Mouse (Mus musculus) forebrain, embryonic 14.5 days (tissue): ENCODE measurements around the gene Asah2. TPM values are rescaled to one million over a fixed set of nuclear protein-coding genes. Genes with fewer than 3 reads are reported as not detected.

Experiments
- ATAC-seq: fragments of 200-750 bp; cut with Nextera tagmentation; 2 replicates; pipeline ENCODE4 v1.8.0; 2017; ENCODE audit warnings: mild to moderate bottlenecking, moderate library complexity
- DNase-seq: peaks from one replicate; pipeline ENCODE4 v3.0.0-alpha.2; 2015; ENCODE audit warnings: low spot score
- H3K27ac ChIP-seq: fragments of 300-500 bp; sonication (generic); 2 replicates; pipeline ENCODE4 v1.5.1; 2014; ENCODE audit warnings: low read depth, mild to moderate bottlenecking, control low read depth, low read length, moderate library complexity
- H3K27me3 ChIP-seq: fragments of 300-500 bp; sonication (generic); replicated peaks from 2 replicates; pipeline ENCODE4 v1.6.1; 2014; ENCODE audit warnings: low read length, control low read depth, mixed read lengths; ENCODE audit not compliant: control insufficient read depth, insufficient read depth
- H3K36me3 ChIP-seq: fragments of 300-500 bp; sonication (generic); 2 replicates; pipeline ENCODE4 v1.6.1; 2014; ENCODE audit warnings: low read length, control low read depth; ENCODE audit not compliant: control insufficient read depth, insufficient read depth
- H3K4me1 ChIP-seq: fragments of 300-500 bp; sonication (generic); 2 replicates; pipeline ENCODE4 v1.6.1; 2014; ENCODE audit warnings: antibody characterized with exemption, low read length, control low read depth; ENCODE audit not compliant: control insufficient read depth, insufficient read depth
- H3K4me2 ChIP-seq: fragments of 300-500 bp; sonication (generic); 2 replicates; pipeline ENCODE4 v1.6.1; 2014; ENCODE audit warnings: mild to moderate bottlenecking, control low read depth, low read length
- H3K4me3 ChIP-seq: fragments of 300-500 bp; sonication (generic); 2 replicates; pipeline ENCODE4 v1.5.1; 2014; ENCODE audit warnings: low read depth, low read length, control low read depth
- H3K9ac ChIP-seq: fragments of 300-500 bp; sonication (generic); 2 replicates; pipeline ENCODE4 v1.6.1; 2014; ENCODE audit warnings: mild to moderate bottlenecking, low read length, control low read depth, moderate library complexity
- H3K9me3 ChIP-seq: fragments of 300-500 bp; sonication (generic); replicated peaks from 2 replicates; pipeline ENCODE4 v1.6.1; 2016; ENCODE audit warnings: low read length, control low read depth, mixed read lengths; ENCODE audit not compliant: control insufficient read depth
- WGBS: fragments of 180-500 bp; shearing (Covaris S2); extraction: QIAGEN DNeasy Blood & Tissue Kit; methylation state at CpG from one replicate; pipeline ENCODE4 v1.1.7; 2014; 5-methylcytosine and 5-hydroxymethylcytosine counted together
- polyA plus RNA-seq: library from polyadenylated mRNA; unstranded; fragments of >200 nt; fragmentation: Nextera tagmentation; extraction: Ambion mirVana; gene quantifications from 2 replicates; pipeline ENCODE4 v1.2.1, GENCODE M21; 2014

Gene Asah2
- polyA plus RNA-seq, 1 experiment from 2014 or later = 0.48 TPM

DNA sequence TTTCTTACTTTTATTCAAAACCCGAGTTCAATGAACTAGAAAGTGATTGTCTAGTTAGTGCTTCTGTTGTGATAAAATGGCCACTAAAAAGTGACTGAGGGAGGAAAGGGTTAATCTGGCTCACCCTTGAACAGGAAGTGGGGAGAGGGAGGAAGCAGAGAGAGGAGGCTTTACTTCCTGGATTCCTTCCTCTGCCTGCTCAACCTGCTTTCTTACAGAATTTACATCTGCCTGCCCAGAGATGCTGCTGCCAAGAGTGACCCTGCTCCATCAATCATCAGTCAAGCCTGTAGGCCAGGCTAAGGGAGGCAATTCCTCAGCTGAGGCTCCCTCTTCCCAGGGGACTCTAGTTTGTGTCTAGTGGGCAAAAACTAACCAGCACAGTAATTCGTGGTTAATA is 132.1 kb downstream of the Asah2 start:
- Histone ChIP-seq H3K9ac (no peak overlapping the region), H3K9me3 (no peaks in the 10 kb centered on the region), H3K27ac (no peak overlapping the region), H3K4me3 (no peak overlapping the region), H3K4me1 (no peaks in the 10 kb centered on the region), H3K4me2 (no peak overlapping the region), H3K36me3 (no peaks in the 10 kb centered on the region), H3K27me3 (no peaks in the 10 kb centered on the region)
- WGBS = 72% methylated on average over 2 of the region's 2 CpGs
- no peak for ATAC-seq
- no peak for DNase-seq

DNA sequence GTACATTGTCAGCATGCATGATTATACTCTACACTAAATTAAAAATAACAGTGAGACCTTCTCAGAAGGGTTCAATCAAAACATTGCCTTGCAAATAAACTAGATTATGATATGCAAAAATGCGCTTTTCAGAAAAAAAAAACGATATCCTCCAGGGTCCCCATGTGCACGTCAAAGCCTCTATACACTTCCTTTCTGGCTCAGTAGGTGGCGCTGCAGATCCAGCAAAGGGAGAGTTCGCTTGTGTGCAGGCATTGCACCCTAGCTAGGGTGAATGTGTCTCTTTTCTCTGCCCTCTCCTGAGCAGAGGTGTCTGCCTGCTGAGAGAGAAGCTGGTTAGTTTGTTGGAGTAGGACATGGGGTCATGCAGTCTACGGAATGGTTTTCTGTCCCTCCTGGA is 136.0 kb downstream of the Asah2 start:
- H3K9me3 ChIP-seq = no peaks in the 10 kb centered on the region
- no peak overlapping the region for H3K4me3 ChIP-seq
- H3K36me3 ChIP-seq = no peaks in the 10 kb centered on the region
- no peaks in the 10 kb centered on the region for H3K27me3 ChIP-seq
- H3K4me1 ChIP-seq = no peaks in the 10 kb centered on the region
- no peak overlapping the region for H3K27ac ChIP-seq
- H3K4me2 ChIP-seq = no peak overlapping the region
- no peak overlapping the region for H3K9ac ChIP-seq
- DNase-seq (peak; percentile 88), ATAC-seq (peak; percentile 97)
- 12% methylated on average over 6 of the region's 6 CpGs for WGBS

DNA sequence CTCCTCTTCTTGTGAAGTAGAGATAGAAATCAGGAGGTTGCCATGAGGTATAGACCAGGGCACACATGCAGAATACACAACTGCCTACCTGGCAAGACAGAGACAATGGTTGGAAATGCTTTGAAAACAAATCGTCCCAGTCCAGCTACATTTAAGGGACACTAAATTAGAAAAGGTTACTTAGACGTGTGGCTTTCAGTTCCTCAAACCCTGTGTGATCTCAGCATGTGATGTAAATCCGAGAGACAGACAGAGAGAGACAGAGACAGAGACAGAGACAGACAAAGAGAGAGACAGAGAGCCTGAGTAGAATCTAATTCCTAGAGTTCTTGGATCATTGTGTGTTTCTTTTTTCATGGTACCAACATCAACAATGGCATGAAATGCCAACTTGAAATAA is 136.6 kb downstream of the Asah2 start:
- ATAC-seq (no peak), DNase-seq (no peak)
- WGBS = 56% methylated on average over 3 of the region's 3 CpGs
- Histone ChIP-seq H3K9me3 (no peaks in the 10 kb centered on the region), H3K4me1 (no peaks in the 10 kb centered on the region), H3K27ac (no peak overlapping the region), H3K4me3 (no peak overlapping the region), H3K9ac (no peak overlapping the region), H3K36me3 (no peaks in the 10 kb centered on the region), H3K4me2 (no peak overlapping the region), H3K27me3 (no peaks in the 10 kb centered on the region)

DNA sequence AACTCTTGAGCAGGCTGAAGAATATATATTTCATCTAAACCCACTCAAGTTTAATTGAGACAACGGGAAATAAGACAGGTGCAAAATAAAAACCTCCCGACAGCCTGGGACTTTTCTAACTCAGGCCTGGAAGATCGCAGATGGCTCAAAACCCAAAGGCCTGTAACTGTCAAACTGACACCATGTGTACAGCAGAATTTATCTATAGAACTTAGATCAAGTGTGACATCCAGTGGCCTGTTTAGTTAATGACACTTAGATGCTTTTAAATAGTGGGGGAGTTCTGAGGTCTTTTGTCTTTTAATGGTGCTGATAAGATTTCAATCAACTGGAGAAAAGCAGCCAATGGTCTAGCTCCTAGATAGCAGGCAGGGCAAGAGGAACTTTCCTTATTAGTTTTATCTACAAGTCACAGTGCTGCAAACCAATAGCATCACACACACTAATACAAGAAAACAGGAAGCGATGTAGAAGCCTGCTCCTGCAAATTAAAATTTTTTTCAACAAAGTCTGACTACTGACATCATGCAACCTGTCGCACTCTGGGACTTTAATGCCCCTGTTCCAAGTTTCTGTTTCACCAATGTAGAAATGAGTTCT is 140.0 kb downstream of the Asah2 start:
- H3K27ac ChIP-seq = no peak overlapping the region
- DNase-seq = peak; percentile 37
- 76% methylated on average over 5 of the region's 5 CpGs for WGBS
- H3K9me3 ChIP-seq = no peaks in the 10 kb centered on the region
- no peaks in the 10 kb centered on the region for H3K36me3 ChIP-seq
- H3K4me1 ChIP-seq = no peaks in the 10 kb centered on the region
- no peak overlapping the region for H3K4me2 ChIP-seq
- H3K4me3 ChIP-seq = no peak overlapping the region
- H3K9ac ChIP-seq = no peak overlapping the region
- no peak for ATAC-seq
- H3K27me3 ChIP-seq = no peaks in the 10 kb centered on the region

DNA sequence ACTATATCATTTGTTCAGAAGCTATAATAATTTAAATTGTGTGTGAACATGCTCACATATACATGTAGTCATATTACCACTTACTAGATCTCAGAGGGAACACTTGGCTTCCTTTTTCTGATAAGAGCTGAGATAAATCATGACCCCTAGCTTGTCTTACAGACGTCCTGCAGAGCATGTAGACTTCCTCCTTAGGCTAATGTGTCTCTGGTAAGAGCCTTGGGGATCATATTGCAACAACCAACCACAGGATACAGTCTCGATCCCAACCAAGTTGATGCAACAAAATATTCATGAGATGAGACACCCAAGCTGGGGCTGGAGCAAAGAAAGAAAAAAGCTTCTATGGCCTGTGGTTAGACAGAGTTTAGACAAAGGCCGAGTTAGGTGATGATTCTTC is 144.9 kb downstream of the Asah2 start:
- no peak overlapping the region for H3K4me3 ChIP-seq
- H3K27me3 ChIP-seq = no peaks in the 10 kb centered on the region
- DNase-seq (no peak), ATAC-seq (no peak)
- H3K4me1 ChIP-seq = no peaks in the 10 kb centered on the region
- H3K36me3 ChIP-seq = no peaks in the 10 kb centered on the region
- 62% methylated on average over 3 of the region's 3 CpGs for WGBS
- no peak overlapping the region for H3K4me2 ChIP-seq
- H3K9me3 ChIP-seq = no peaks in the 10 kb centered on the region
- H3K9ac ChIP-seq = no peak overlapping the region
- no peak overlapping the region for H3K27ac ChIP-seq

DNA sequence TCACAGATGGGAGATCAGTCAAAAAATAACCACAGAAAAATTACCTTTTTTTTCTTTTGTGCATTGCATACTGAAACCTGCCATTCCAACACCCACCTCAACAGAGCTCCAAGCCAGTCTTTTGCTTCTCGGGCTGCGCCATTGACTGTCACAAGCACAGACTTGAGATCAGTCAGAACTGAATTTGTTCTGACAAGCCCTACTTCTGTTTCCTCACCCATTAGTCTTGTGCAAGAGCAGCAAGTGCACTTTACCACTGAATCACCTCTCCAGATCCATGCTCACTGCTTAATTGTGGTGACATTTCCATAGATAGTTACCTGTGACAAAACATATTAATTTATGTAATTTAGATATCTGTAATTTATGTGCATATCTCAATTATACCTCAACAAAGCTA is 147.6 kb downstream of the Asah2 start:
- no peaks in the 10 kb centered on the region for H3K4me1 ChIP-seq
- no peaks in the 10 kb centered on the region for H3K9me3 ChIP-seq
- no peaks in the 10 kb centered on the region for H3K36me3 ChIP-seq
- DNase-seq (no peak), ATAC-seq (no peak)
- H3K4me2 ChIP-seq = no peak overlapping the region
- WGBS = 94% methylated on average over 2 of the region's 2 CpGs
- H3K27ac ChIP-seq = no peak overlapping the region
- no peak overlapping the region for H3K4me3 ChIP-seq
- no peak overlapping the region for H3K9ac ChIP-seq
- H3K27me3 ChIP-seq = no peaks in the 10 kb centered on the region

DNA sequence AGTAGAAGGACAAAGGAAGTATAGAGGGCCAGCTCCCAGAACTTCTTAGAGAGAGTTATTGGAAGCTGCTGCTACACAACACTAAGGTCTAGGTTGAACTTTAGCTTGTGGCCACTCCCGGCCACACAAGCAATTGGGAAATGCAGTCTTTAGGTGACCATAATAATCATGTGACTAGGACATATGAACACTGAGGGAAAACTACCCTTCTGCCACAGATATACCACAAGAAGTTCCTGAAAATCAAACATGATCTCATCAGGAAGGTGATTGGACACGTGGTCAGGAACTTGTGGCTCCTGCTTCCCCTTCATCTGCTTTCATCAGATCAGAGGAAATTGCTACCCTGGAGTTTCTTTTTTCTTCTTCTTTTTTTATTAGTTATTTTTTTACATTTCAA is 151.7 kb downstream of the Asah2 start:
- no peaks in the 10 kb centered on the region for H3K27me3 ChIP-seq
- H3K9me3 ChIP-seq = no peaks in the 10 kb centered on the region
- DNase-seq (no peak), ATAC-seq (no peak)
- H3K4me2 ChIP-seq = no peak overlapping the region
- no peaks in the 10 kb centered on the region for H3K4me1 ChIP-seq
- WGBS = 77% methylated on average over 2 of the region's 2 CpGs
- H3K36me3 ChIP-seq = no peaks in the 10 kb centered on the region
- H3K27ac ChIP-seq = no peak overlapping the region
- no peak overlapping the region for H3K9ac ChIP-seq
- H3K4me3 ChIP-seq = no peak overlapping the region

DNA sequence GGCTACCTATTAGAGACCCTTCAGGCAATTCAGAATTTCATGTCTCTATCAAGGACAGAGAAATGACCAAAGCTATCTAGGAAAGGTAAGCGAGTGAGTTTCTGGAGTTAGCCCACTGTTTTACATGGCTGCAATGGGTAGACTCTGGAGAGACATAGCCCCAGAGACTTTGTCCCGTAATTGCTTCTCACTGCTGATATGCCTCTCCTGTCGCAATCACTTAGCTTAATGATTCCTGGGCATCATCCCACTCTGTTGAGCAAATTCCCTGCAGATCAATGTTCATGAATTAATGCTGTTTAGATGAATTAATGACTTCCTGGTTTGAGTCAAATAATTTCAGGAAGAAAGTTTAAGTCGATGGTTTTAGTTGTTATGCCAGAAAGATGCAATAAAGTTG is 153.3 kb downstream of the Asah2 start:
- ATAC-seq (no peak), DNase-seq (no peak)
- Histone ChIP-seq H3K4me1 (no peaks in the 10 kb centered on the region), H3K36me3 (no peaks in the 10 kb centered on the region), H3K9ac (no peak overlapping the region), H3K27me3 (no peaks in the 10 kb centered on the region), H3K4me2 (no peak overlapping the region), H3K9me3 (no peaks in the 10 kb centered on the region), H3K4me3 (no peak overlapping the region), H3K27ac (no peak overlapping the region)
- 90% methylated on average over 4 of the region's 4 CpGs for WGBS

DNA sequence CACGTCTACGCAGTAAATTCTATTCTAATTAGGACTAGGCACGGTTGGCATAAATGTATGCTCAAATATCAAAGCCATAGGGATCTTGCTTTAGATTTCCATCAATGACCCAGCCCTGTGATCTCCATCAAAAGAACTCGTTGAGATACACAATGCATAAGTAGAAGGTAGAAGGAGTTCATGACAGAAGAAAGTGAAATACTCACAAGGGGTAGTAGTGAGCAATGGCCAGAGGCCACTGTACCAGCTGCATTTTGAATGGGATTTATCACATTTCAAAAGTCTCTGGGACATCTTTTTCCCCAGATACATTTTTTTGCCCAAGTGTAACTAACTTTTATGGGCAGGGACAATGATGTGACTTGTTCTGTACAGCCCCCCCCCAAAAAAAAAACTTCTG is 153.7 kb downstream of the Asah2 start:
- Histone ChIP-seq H3K9ac (no peak overlapping the region), H3K27ac (no peak overlapping the region), H3K36me3 (no peaks in the 10 kb centered on the region), H3K4me3 (no peak overlapping the region), H3K4me2 (no peak overlapping the region), H3K27me3 (no peaks in the 10 kb centered on the region), H3K4me1 (no peaks in the 10 kb centered on the region), H3K9me3 (no peaks in the 10 kb centered on the region)
- DNase-seq (no peak), ATAC-seq (no peak)
- 77% methylated on average over 4 of the region's 4 CpGs for WGBS
